Mouse (Mus musculus) heart, postnatal 0 days (tissue): ENCODE results near the gene Fdx1l. TPM values are rescaled to one million over a fixed set of nuclear protein-coding genes. Genes with fewer than 3 reads are reported as not detected.
A peak's percentile ranks its signal among the peaks of the same experiment; 100 is the strongest.

Experiments used
- ATAC-seq: fragments of 200-750 bp; cut with Nextera tagmentation; 2 replicates; pipeline ENCODE4 v1.8.0; 2017; ENCODE audit warnings: low read depth, moderate number of reproducible peaks, moderate library complexity; ENCODE audit not compliant: insufficient read depth
- DNase-seq: peaks from one replicate; pipeline ENCODE4 v3.0.0-alpha.2; 2016; ENCODE audit warnings: low spot score
- H3K27ac ChIP-seq: fragments of 300-500 bp; sonication (generic); 2 replicates; pipeline ENCODE4 v1.5.1; 2014; ENCODE audit warnings: low read depth, mild to moderate bottlenecking
- H3K27me3 ChIP-seq: fragments of 300-500 bp; sonication (generic); 2 replicates; pipeline ENCODE4 v1.6.1; 2014; ENCODE audit warnings: low read length, mixed read lengths; ENCODE audit not compliant: control insufficient read depth, insufficient read depth
- H3K36me3 ChIP-seq: fragments of 300-500 bp; sonication (generic); replicated peaks from 2 replicates; pipeline ENCODE4 v1.6.1; 2014; ENCODE audit warnings: low read length, mixed read lengths; ENCODE audit not compliant: control insufficient read depth, insufficient read depth
- H3K4me1 ChIP-seq: fragments of 300-500 bp; sonication (generic); 2 replicates; pipeline ENCODE4 v1.6.1; 2014; ENCODE audit warnings: antibody characterized with exemption; ENCODE audit not compliant: control insufficient read depth, insufficient read depth
- H3K4me2 ChIP-seq: fragments of 300-500 bp; sonication (generic); 2 replicates; pipeline ENCODE4 v1.6.1; 2014; ENCODE audit warnings: low read depth, mild to moderate bottlenecking, low read length, moderate library complexity
- H3K4me3 ChIP-seq: fragments of 300-500 bp; sonication (generic); 2 replicates; pipeline ENCODE4 v1.5.1; 2014; ENCODE audit warnings: low read depth, low read length
- H3K9ac ChIP-seq: fragments of 300-500 bp; sonication (generic); replicated peaks from 2 replicates; pipeline ENCODE4 v1.6.1; 2014; ENCODE audit warnings: low read depth, low read length, mixed read lengths
- H3K9me3 ChIP-seq: fragments of 300-500 bp; sonication (generic); replicated peaks from 2 replicates; pipeline ENCODE4 v1.6.1; 2016; ENCODE audit warnings: low read length; ENCODE audit not compliant: control insufficient read depth
- CTCF ChIP-seq: IDR thresholded peaks from 2 replicates; pipeline ENCODE4 v1.5.1; 2016; ENCODE audit warnings: antibody characterized with exemption, control low read depth, low read depth
- EP300 ChIP-seq: IDR thresholded peaks from 2 replicates; pipeline ENCODE4 v1.6.1; 2016; ENCODE audit warnings: antibody characterized with exemption, low read depth
- WGBS: fragments of 180-500 bp; shearing (Covaris S2); extraction: QIAGEN DNeasy Blood & Tissue Kit; methylation state at CpG from one replicate; pipeline ENCODE4 v1.1.7; 2014; 5-methylcytosine and 5-hydroxymethylcytosine counted together
- polyA plus RNA-seq: library from polyadenylated mRNA; unstranded; fragments of >200 nt; fragmentation: Nextera tagmentation; extraction: Ambion mirVana; gene quantifications from 2 replicates; pipeline ENCODE4 v1.2.1, GENCODE M21; 2015
- total RNA-seq: library from RNA; depleted of rRNA; stranded (reverse); fragments of >200 nt; gene quantifications from 2 replicates; pipeline ENCODE4 v1.2.3, GENCODE M21; 2014; ENCODE audit warnings: low replicate concordance

Gene Fdx1l
- total and polyA plus RNA-seq, 2 experiments from 2014 or later, result 51.1 to 79.5 TPM

- H3K36me3 ChIP-seq, result 0 out of 2 replicates have a peak, but pooled peaks cover 5% of the 10 kb centered on the region
- DNase-seq (peak; percentile 51), ATAC-seq (peak; percentile 28)
- TF ChIP-seq EP300, result no peak
- TF ChIP-seq CTCF, result no peak
- H3K4me3 ChIP-seq, result peak overlapping the region; percentile 54
- no peak overlapping the region for H3K27ac ChIP-seq
- peaks cover 38% of the 10 kb centered on the region for H3K4me1 ChIP-seq
- H3K4me2 ChIP-seq, result peak overlapping the region; percentile 77
- peaks cover 57% of the 10 kb centered on the region for H3K27me3 ChIP-seq
- H3K9me3 ChIP-seq, result no peaks in the 10 kb centered on the region
- H3K9ac ChIP-seq, result no peak overlapping the region
- under 1% methylated on average over 36 of the region's 36 CpGs for WGBS
These were observed 42.0 kb downstream of the Fdx1l start for GRCm38 (mm10) chr9:21031251-21031895.

GRCm38 (mm10) chr9:21030781-21031250, 42.6 kb downstream of the Fdx1l start:
- no peaks in the 10 kb centered on the region for H3K9me3 ChIP-seq
- H3K4me1 ChIP-seq, result peaks cover 38% of the 10 kb centered on the region
- TF ChIP-seq CTCF, result peak; percentile 61
- no peak for TF ChIP-seq EP300
- H3K27ac ChIP-seq, result no peak overlapping the region
- H3K4me2 ChIP-seq, result peak overlapping the region; percentile 77
- H3K4me3 ChIP-seq, result peak overlapping the region; percentile 54
- 0 out of 2 replicates have a peak, but pooled peaks cover 5% of the 10 kb centered on the region for H3K36me3 ChIP-seq
- no peak overlapping the region for H3K9ac ChIP-seq
- WGBS, result under 1% methylated on average over 13 of the region's 13 CpGs
- ATAC-seq (peak; percentile 73), DNase-seq (peak; percentile 90)
- peaks cover 52% of the 10 kb centered on the region for H3K27me3 ChIP-seq

- Histone ChIP-seq H3K9ac (no peak overlapping the region), H3K4me1 (peaks cover 38% of the 10 kb centered on the region)
- TF ChIP-seq EP300, result no peak
- no peak for TF ChIP-seq CTCF
These were observed 43.3 kb downstream of the Fdx1l start for GRCm38 (mm10) chr9:21030055-21030600.

DNA sequence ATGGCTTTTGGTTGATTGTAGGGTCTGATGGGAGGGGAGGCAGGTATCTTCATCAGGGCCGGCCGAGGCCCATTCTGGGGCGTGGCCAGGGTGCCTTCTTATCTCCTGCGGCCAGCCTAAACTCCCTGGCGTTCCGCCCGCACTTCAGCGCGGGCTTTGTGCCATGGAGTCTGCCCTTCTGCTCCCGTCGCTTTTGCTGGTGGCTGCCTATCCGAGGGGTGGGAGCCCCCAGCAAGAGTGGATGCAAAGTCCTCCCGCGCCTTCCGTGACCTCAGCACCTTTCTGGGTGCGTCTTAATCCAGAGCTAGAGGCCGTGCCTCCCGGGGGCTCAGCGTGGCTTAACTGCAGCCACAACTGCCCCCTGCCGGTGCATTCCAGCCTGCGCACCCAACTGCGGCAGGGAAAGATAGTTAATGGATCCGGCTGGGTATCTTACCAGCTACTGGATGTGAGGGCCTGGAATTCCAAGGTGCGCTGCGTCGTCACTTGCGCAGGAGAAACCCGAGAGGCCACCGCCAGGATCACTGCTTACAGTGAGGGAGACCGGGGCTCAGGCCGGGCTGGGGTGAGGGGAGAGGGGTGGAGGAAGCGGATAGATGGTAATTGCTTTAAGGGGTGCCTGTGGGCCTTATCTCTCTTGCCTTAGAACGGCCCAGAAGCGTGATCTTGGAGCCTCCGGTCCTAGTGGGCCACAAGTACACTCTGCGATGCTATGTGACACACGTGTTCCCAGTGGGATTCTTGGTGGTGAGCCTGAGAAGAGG, 43.9 kb downstream of the Fdx1l start, which contains the start of gene Icam4:
Gene Icam4, plus strand, starts transcription at position 83 of the 764 bp plus-strand sequence.
- Histone ChIP-seq H3K4me3 (peak within 1 kb of the TSS; percentile 54), H3K4me2 (peak within 1 kb of the TSS; percentile 77), H3K27me3 (peaks cover 38% of the 10 kb centered on the region), H3K27ac (no peak within 1 kb of the TSS), H3K4me1 (peaks cover 38% of the 10 kb centered on the region), H3K36me3 (0 out of 2 replicates have a peak, but pooled peaks cover 5% of the 10 kb centered on the region), H3K9me3 (no peaks in the 10 kb centered on the region), H3K9ac (no peak within 1 kb of the TSS)
- 1% methylated on average over 37 of the region's 37 CpGs for WGBS
- peak; percentile 75 for TF ChIP-seq CTCF
- TF ChIP-seq EP300, result no peak
- ATAC-seq, result peak; percentile 42
- peak; percentile 77 for DNase-seq

More at GRCm38 (mm10) chr9:21030055-21030600, 43.3 kb downstream of the Fdx1l start:
- ATAC-seq (no peak), DNase-seq (no peak)
- Histone ChIP-seq H3K4me2 (peak overlapping the region; percentile 77), H3K4me3 (peak overlapping the region; percentile 54), H3K27me3 (peaks cover 45% of the 10 kb centered on the region), H3K36me3 (0 out of 2 replicates have a peak, but pooled peaks cover 5% of the 10 kb centered on the region), H3K9me3 (no peaks in the 10 kb centered on the region), H3K27ac (no peak overlapping the region)
- 21% methylated on average over 22 of the region's 22 CpGs for WGBS

DNA sequence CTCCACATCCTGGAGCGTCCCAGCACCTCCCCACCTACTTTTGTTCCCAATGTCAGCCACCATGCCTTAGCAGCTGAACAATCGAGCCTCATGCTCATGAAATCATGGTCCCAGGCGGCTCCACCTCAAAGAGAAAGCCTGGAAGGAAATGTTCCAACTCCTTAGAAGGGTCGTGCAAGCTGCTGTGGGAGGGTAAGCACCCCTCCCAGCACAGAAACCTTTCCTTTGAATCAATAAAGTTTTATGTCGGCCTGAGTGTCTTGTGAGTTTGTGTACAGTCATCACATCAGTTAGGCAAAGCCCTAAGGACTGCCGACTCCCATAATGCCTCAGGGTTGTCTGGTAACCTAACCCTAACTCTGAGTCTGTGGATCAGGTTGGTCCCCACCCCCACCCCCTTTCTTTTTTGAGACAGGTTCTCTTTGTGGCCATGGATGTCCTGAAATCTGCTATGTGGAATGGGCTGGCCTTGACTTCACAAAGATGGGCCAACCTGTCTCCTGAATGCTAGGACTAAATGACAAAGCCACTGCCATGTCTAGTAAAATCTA, 44.8 kb downstream of the Fdx1l start:
- 0 out of 2 replicates have a peak, but pooled peaks cover 5% of the 10 kb centered on the region for H3K36me3 ChIP-seq
- DNase-seq, result no peak
- no peak overlapping the region for H3K9ac ChIP-seq
- no peak for TF ChIP-seq CTCF
- TF ChIP-seq EP300, result no peak
- H3K4me2 ChIP-seq, result no peak overlapping the region
- no peaks in the 10 kb centered on the region for H3K9me3 ChIP-seq
- peaks cover 38% of the 10 kb centered on the region for H3K4me1 ChIP-seq
- H3K27me3 ChIP-seq, result peaks cover 31% of the 10 kb centered on the region
- H3K4me3 ChIP-seq, result no peak overlapping the region
- H3K27ac ChIP-seq, result no peak overlapping the region
- WGBS, result 70% methylated on average over 6 of the region's 6 CpGs
- no peak for ATAC-seq
